Mouse (Mus musculus) G1E (cell line): Measurements from ENCODE around the gene Trim33.

ENCODE experiments used
- CTCF ChIP-seq: IDR thresholded peaks from 2 replicates; pipeline ENCODE4 v1.5.1; 2012; ENCODE audit warnings: low read depth, low read length, inconsistent platforms, mixed read lengths
- GATA1 ChIP-seq: IDR thresholded peaks from 2 replicates; pipeline ENCODE4 v1.6.1; 2012; ENCODE audit warnings: borderline replicate concordance, low read length, inconsistent platforms, mixed read lengths

DNA sequence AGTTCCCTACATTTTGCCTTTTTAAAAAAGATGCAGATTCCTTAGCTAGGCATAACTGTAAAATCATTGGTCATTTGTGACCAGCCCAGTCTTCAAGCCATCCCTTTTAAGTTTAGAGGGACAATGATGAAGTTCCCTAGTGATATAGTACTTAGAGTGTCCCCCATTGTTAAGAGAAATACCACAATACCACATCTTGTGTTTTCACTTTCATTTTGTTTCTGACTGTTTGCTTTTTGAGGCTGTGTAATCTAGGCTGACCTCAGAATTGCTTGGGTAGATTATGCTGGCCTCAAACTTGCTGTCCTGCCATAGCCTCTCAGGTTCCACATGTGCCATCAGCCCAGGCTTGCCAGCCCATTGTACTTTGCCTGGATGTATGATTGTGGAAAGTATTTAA lies 35.2 kb downstream of the Trim33 start:
- TF ChIP-seq GATA1 (no peak), CTCF (no peak)
